Mouse (Mus musculus) thymus, adult 2 months (tissue): ENCODE results near the gene Olfr101.

Source experiments
- CTCF ChIP-seq: fragments of 200-500 bp; IDR thresholded peaks from 2 replicates; pipeline ENCODE4 v1.5.1; 2012; ENCODE audit warnings: mild to moderate bottlenecking, control low read depth, low read length, moderate library complexity, borderline replicate concordance; ENCODE audit not compliant: control insufficient read depth, poor library complexity, insufficient read depth; ENCODE audit errors: extremely low read depth
- POLR2A ChIP-seq: fragments of 200-500 bp; IDR thresholded peaks from 2 replicates; pipeline ENCODE4 v1.6.1; 2012; ENCODE audit warnings: mild to moderate bottlenecking, low read length, control low read depth, moderate library complexity; ENCODE audit not compliant: control insufficient read depth, poor library complexity, insufficient read depth; ENCODE audit errors: extremely low read depth

GRCm38 (mm10) chr17:37270702-37271092 lies 33.4 kb downstream of the Olfr101 start:
- TF ChIP-seq CTCF (no peak), POLR2A (no peak)
